Mouse (Mus musculus) ES-E14 (cell line): Measurements from ENCODE around the gene Cyp26a1.

Source experiments
- CHD2 ChIP-seq: IDR thresholded peaks from 2 replicates; pipeline ENCODE4 v1.6.1; 2014; ENCODE audit warnings: mild to moderate bottlenecking, low read depth, low read length, inconsistent platforms
- MAFK ChIP-seq: IDR thresholded peaks from 2 replicates; pipeline ENCODE4 v1.6.1; 2014; ENCODE audit warnings: mild to moderate bottlenecking, low read depth, low read length, inconsistent platforms; ENCODE audit not compliant: insufficient read depth
- ZC3H11A ChIP-seq: IDR thresholded peaks from 2 replicates; pipeline ENCODE4 v1.6.1; 2012; ENCODE audit warnings: low read depth, mild to moderate bottlenecking, inconsistent platforms, low read length, borderline replicate concordance
- ZNF384 ChIP-seq: IDR thresholded peaks from 2 replicates; pipeline ENCODE4 v1.6.1; 2012; ENCODE audit warnings: low read depth, low read length, inconsistent platforms

GRCm38 (mm10) chr19:37699711-37700110 lies 2.1 kb downstream of the Cyp26a1 start:
- TF ChIP-seq CHD2 = no peak
- TF ChIP-seq ZNF384 = no peak
- TF ChIP-seq ZC3H11A = no peak
- TF ChIP-seq MAFK = no peak
